Mouse (Mus musculus) neural tube, embryonic 10.5 days (tissue): Measurements from ENCODE around the gene Cited2.

Experiments
- DNase-seq: peaks from one replicate; pipeline ENCODE4 v3.0.0-alpha.2; 2017; ENCODE audit warnings: low spot score; ENCODE audit errors: extremely low spot score

The Cited2 gene

DNA sequence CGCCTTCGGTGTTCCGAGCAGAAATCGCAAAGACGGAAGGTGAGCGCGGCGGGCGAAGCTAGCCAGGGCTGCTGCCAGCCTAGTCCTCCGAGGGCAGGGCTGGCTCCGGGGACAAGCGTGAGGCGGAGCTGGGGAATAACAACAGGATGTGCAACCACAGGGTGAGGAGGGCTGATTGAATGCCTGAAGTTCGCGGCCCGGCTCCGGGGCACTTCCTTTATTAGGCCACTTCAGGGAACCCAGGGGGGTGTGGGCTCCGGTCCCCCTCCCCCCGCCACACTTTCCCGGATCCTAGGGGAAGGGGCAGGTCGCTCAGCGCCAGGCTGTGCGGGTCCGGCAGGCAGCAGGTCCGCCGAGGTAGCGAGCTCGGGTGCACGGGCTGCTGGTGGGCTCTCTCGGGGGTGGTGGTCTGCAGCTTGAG lies 413 bp downstream of the Cited2 start:
- no peak for DNase-seq

DNA sequence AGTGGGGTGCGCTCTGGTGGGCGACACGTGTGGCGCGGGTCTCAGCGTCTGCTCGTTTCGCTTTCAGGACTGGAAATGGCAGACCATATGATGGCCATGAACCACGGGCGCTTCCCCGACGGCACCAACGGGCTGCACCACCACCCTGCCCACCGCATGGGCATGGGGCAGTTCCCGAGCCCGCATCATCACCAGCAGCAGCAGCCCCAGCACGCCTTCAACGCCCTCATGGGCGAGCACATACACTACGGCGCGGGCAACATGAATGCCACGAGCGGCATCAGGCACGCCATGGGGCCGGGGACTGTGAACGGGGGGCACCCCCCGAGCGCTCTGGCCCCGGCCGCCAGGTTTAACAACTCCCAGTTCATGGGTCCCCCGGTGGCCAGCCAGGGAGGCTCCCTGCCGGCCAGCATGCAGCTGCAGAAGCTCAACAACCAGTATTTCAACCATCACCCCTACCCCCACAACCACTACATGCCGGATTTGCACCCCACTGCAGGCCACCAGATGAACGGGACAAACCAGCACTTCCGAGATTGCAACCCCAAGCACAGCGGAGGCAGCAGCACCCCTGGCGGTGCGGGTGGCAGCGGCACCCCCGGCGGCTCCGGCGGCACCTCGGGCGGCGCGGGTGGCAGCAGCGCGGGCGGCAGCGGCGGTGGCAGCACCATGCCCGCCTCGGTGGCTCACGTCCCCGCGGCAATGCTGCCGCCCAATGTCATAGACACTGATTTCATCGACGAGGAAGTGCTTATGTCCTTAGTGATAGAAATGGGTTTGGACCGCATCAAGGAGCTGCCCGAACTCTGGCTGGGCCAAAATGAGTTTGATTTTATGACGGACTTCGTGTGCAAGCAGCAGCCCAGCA lies 1.1 kb downstream of the Cited2 start:
- peak; percentile 73 for DNase-seq

DNA sequence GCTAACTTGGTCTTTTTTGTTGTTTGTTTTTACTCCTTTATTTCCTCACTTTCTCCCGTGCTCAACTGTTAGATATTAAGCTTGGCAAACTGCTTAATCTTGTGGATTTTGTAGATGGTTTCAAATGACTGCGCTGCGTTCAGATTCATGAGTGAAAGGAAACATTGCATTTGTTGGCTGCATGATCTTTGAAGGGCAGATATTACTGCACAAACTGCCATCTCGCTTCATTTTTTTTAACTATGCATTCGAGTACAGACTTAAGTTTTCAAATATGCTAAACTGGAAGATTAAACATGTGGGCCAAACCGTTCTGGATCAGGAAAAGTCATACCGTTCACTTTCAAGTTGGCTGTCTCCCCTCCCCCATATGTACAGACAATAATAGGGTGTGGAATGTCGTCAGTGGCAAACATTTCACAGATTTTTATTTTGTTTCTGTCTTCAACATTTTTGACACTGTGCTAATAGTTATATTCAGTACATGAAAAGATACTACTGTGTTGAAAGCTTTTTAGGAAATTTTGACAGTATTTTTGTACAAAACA lies 2.1 kb downstream of the Cited2 start:
- no peak for DNase-seq

DNA sequence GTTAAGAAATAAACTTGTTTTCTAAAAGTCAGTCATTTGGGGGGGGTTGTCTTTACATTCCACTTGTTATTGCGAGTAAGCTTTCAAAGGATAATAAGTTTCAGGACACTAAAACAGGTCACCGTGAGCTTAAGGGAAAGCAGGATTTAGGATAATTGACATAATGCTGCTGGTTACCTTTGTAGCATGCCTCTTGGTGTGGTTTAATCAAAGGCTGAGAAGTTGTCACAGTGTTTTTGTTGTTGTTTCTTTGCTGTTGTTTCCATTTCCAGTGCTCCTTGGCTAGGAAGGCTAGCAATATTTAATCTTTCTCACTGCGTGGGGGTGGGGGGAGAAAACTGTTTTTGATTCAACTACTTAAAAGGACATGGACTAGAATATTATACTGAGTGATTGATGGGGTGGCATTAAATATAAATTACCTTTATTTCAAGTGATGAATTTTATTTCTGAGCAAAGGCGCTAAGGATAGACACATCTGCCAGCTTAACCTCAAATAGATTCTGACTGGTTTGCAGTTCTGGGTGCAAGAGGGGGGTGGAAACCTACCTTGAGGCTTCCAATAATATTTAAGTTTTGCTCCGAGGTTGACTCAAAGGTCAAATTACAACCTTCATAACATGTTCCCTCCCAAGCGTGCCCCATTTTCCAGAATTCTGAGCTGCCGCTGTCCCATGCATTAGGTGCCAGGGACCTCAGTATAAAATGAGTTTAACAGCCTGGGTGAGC lies 2.8 kb downstream of the Cited2 start:
- no peak for DNase-seq

DNA sequence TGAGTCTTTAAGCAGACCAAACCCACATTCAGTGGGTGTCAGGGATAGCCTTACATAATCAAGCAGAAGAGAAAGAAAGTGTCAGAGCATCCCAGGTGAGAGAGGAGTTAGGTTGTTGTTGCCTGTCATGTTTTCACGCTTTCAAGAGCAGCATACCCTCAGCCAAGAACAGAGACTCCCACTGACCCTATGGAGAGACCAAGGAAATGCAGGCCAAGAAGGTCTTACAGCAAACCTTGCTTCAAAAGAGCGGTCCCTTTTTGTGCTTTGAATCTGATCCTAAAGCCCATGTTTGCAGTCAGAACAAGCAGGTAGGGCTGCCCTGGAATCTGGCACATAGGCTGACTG lies 3.3 kb downstream of the Cited2 start:
- peak; percentile 32 for DNase-seq

DNA sequence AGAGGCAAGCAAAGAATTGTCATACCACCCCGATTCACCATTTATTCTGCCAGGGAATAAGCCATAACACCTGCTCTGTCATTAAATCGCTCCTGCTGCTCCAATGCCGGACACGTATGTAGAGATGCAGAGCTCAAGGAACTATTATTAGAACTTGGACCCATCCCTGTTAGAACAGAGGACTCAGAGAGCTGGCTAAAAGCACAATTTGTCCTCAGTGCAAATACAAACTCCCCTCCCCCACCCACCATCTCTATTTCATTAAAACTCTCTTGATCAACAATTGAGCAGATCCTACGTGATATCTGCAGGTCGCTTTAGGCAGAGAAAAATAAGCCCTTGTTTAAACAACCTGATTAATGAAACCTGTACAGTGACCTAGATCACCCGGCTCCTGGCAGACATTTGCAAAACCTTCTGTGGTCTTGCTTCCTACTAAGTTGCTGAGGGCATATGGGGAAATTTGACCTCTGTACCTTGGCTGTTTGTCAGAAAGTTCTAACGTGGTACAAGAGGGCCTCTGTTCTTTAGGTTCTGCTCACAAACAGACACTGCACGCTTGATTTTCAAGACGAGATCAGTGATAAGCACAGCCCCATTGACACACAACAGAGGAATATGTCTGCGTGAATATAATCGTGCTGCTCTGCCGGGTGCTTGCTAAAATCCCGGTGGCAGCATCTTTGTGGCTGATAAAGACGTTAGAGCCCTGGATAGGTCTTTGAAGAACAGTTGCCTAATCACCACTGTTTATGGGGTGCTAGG lies 4.3 kb downstream of the Cited2 start:
- DNase-seq: peak; percentile 50

DNA sequence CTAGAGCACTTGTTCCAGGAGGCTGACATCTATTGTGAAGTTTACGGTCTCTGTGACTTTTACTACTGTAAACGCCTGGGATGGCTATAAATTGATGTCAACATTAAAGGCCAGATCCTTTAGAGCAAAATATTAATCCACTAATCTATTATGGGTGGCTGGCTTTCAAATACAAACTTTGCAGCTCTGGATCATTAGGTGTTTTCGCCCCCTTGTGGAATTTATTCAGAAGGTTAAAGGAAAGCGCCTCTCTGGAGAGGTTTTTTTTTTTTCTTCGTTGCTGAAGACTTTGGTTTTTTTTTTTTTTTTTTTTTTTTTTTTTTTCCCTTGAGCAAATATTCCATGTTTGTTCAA lies 4.9 kb downstream of the Cited2 start:
- no peak for DNase-seq

DNA sequence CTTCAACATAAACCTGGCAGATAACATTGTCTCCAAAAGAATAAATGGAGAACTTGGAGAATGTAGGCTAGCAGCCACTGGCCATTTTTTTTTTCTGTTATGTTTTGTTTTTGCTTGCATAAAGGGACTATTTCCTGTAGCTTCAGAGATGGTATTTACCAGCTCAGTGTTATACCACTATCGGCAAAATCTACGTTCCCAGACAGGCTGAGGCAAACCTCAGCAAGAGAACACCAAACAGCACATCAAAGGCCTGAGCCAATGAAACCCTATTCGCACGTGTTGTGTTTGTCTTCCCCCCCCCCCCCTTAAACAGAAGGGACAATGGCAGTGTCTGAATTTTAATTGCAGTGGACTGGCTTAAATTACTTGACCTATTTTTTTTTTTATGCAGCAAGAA lies 5.7 kb downstream of the Cited2 start:
- no peak for DNase-seq

DNA sequence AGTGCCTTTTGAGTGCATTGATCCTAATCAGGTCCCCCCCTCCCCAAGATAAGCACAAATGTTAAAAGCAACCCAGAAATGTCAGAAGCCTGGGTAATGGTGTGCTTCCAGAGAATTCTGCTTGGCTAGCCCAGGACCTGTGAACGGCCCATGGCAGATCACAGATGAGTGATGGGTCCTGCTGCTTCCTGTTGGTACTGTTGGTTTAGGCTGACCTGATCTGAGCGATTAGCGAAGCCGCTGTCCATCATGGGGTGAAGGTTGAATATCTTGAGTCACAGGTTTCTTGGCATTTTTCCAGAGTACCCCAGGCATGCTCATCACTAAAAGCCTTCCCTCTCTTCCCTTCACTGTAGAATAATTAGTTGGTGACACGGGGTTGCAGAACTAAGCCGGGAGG lies 6.5 kb downstream of the Cited2 start:
- no peak for DNase-seq

DNA sequence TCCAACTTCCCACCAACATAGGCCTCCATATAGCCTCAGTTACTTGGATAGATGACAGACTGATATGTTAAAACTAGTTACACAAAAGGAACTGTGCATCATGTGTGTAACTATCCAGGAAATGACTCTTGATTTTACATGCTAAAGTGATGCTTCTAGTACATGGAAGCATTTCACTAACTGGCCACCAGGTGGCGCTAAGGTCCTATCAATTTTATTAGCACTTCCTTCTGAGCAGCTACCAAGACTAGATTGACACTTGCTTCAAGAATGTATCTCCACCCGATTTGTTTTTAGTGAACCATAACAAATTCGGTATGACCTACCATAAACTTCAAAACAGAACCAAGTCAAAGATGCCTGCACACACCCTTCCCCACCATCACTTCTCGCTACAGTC lies 10.0 kb downstream of the Cited2 start:
- peak; percentile 77 for DNase-seq

DNA sequence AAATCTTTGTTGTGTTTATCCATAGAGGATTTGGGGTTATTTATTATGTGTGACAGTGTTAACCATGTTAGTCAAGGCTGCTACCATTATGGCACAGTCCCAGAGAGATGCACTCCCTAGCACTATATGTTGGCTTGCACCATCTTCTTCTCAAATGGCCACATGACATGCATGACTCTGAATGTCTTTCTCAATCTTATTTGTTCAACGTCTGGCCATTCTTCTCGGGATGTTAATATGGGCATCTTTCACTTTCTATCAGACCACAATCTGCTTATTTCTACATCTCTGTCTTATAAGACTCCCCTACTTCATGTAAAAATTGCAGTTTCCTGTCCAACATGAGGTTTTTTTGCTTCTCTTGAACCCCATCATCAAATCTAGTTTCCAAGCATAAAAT lies 19.6 kb downstream of the Cited2 start:
- DNase-seq: no peak

DNA sequence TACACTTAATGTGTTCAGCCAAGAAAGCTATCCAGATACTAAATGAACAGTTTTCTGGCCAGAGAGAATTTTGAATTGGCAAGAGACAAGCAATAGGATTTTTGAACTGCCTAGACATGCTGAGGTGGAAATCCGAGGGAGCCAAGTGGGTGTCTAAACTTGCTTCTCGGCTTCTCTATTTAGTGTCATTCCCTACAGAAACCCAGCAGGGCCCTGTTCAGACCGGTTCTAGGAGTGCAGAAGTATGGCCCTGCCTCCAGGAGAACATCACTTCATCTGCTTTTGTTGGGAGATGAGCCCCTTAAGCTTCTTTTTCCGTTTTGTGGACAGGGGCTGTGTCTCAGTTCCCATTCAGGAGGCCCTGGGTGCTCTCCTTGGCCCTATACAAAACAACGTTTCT lies 29.5 kb downstream of the Cited2 start:
- DNase-seq: no peak

DNA sequence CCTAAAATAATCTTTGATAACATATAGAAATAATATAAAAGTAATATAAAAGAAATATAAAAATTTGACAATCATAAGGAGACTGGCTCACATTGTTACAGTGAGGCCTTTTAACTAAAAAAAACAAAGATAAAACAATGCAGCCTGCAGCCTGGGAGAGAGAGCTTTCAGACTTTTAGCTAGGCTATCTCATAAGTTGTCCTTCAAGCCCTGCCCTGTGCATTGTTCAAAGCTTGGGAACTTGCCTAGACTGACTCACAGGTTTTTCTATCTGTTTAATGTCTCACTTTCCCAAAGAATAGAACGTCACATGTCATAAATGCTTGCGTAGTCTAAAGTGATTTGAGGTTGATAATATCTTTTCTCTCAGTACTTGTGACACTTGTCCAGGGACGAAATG lies 36.8 kb downstream of the Cited2 start:
- no peak for DNase-seq

DNA sequence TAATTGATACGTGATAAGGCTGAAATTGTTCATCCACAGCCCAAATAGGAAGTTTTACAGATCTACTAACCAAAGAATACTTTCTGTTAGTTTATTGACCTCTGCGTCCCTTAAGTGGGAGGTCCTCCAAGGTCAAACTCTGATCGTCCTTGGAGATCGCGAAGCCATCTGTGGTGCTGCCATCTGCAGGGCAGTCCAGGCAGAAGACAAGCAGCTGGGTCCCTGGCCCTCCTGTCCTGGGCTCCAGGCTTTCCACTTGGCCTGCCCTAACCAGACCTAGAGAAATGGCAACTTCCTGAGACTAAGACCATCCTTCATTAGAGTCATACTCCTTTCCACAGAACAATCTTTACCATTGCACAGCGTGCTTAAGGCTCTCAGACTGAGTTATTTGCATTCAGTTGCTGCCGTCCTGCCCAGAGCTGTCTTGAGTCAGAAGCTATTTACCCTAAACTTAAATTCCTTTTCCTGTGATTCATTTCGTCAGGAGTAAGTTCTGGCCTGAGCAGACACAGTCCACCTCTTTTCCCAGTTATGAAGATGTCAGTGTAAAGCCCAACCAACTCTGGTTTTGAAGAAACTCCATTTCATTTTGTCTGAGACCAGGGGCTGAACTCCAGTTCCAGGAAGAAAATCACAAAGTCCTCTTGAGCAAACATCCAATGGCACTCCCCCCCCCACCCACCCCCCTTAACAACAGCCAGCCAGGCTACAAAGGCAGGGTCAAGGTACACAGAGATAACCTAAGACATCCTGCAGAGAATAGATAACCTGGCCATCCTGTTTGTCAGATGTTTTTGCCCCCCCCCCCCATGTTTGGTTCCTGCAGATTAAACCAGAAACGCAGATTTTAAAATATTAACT lies 38.0 kb downstream of the Cited2 start:
- no peak for DNase-seq

DNA sequence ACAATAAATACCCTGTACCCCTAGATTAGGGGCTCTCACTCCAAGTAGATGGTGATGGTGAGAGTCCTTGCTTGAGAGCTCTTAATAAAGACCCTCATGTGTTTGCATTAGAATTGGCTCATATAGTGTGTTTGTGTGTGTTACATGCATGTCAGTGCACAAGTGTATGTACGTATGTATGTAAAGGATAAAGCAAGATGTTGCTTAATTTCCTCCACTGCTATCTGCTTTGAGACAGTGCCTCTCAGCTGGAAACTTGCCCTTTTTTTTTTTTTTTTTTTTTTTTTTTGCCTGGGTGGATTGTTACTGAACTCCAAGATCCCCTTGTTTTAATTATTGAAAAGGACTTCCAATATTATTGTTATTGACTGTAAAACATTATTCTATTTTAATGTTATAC lies 38.6 kb downstream of the Cited2 start:
- no peak for DNase-seq

DNA sequence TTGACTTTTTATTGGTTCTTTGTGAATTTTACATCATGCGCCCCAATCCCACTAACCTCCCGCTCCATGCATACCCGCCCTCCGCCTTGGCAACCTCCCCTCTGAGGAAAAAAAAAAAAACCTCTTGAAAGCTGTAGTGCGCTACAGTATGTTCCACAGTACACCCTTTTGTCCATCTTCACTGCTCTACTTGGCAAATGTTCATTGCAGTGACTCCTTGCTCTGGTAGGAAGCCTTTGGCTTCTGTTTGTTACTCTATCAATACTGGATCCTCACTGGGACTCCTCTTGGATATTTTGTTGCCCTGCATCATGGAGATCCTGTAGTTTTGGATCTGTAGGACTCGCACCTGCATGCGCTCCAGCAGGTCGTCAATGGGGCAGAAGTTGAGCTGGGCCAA lies 39.9 kb downstream of the Cited2 start:
- no peak for DNase-seq

DNA sequence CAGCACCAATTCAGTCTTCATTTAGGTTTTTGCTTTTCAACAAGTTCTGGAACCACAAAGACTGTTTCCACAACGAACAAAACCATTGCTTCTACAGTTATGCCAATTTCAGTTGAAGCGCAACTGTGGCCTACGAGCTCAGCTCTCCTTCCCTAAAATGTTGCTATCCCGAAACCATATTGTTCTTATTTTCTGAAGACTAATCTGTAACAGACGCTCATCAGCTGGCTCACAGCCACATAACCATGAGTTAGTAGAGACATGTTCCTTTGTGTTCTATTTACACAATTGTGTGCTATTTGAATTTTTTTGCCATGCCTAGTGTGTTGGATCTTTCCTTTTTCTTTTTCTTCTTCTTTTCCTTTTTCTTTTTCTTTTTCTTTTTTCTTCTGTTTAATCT lies 46.8 kb downstream of the Cited2 start:
- DNase-seq: no peak

DNA sequence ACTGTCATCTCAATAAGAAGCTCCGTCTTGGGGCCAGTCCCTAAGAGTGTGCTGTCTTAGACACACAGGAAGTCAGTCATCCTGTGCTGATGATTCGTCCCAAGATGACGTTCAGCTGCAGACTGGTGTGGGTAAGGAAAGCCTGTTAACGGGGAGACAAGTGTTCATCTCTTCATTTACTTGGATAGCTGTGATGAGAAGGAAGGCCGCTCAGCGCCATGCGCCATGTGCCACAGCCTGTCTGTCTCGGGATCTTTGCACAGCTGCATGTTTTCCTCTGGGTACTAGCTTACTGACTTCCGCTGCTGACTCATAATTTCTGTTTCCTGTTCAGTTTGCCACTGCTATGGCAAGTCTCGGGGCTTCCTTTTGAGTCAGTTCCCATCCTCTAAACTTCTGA lies 49.3 kb downstream of the Cited2 start:
- DNase-seq: no peak

DNA sequence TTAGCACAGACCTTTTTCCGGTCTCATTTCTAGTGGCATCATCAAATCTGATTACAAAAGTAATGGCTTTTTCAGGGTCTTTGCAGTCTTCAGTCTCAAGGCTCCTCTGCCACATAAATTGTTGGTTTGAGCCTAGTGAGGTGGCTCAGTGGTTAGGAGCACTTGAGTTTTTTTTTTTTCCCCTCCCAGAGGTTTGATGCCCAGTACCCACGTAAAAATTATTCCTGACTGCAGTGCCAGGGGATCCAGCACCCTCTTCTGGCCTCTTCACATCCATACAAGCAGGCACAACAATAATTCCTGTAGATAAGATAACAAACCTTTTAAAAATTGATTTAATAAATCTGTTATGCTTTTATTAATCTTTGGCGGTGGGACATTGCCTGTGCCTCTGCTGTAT lies 51.3 kb downstream of the Cited2 start:
- no peak for DNase-seq

DNA sequence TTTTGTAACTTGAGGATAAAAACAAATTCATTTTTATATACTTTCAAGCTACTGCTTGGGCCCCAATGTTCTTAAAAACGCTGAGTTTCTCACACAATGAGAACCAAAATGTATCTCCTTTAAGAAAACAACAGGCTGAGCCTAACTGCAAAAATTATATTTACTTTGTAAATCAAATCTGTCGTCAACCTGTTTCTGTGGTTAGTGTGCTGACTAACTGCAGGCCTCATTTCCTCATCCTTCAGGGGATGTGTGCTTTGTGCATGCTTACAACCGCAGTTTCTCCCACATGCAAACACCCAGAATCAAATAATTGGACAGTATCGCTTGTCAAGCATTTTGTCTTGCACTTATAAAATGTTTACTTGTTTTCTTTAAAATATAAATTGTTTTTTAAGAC lies 52.1 kb downstream of the Cited2 start:
- DNase-seq: no peak
